Mouse (Mus musculus): ENCODE results near the gene Prkch. TPM values are rescaled to one million over a fixed set of nuclear protein-coding genes. Genes with fewer than 3 reads are reported as not detected.

The Prkch gene
- total and polyA plus RNA-seq, 3 experiments, result 0.33 TPM; not detected in 2

- Histone ChIP-seq H3K4me1 (ENCODE audit: insufficient read depth, low read depth, low read length) (no peaks in the 10 kb centered on the region), H3K9me3 (replicated peaks) (0 out of 2 replicates have a peak, but pooled peaks cover 5% of the 10 kb centered on the region), H3K36me3 (replicated peaks) (no peaks in the 10 kb centered on the region), H3K27me3 (ENCODE audit: insufficient read depth, low read length) (no peaks in the 10 kb centered on the region), H3K4me3 (ENCODE audit: low read depth, low read length) (no peak overlapping the region)
- TF ChIP-seq CTCF (IDR thresholded peaks at IDR 0.05; ENCODE audit: low read depth, low read length) (no peak), GATA2 (IDR thresholded peaks at IDR 0.05; ENCODE audit: borderline replicate concordance, low read depth, low read length) (no peak), POLR2AphosphoS5 (IDR thresholded peaks at IDR 0.05; ENCODE audit: insufficient replicate concordance, low read depth, low read length) (no peak), GATA1 (IDR thresholded peaks at IDR 0.05; ENCODE audit: borderline replicate concordance, low read length) (no peak), TAL1 (conservative IDR thresholded peaks at IDR 0.05; ENCODE audit: low read depth, low read length) (no peak)
- no peak for DNase-seq (ENCODE audit: low spot score)
- ATAC-seq (ENCODE audit: extremely low read depth, insufficient number of reproducible peaks, low FRiP score, poor library complexity, severe bottlenecking), result no peak
Observed at GRCm38 (mm10) chr12:73720466-73720865, 135.9 kb downstream of the Prkch start.

- Histone ChIP-seq H3K9me3 (replicated peaks) (0 out of 2 replicates have a peak, but pooled peaks cover 2% of the 10 kb centered on the region), H3K4me3 (ENCODE audit: low read depth, low read length) (no peak overlapping the region), H3K4me1 (ENCODE audit: insufficient read depth, low read depth, low read length) (no peaks in the 10 kb centered on the region), H3K27me3 (ENCODE audit: insufficient read depth, low read length) (no peaks in the 10 kb centered on the region), H3K36me3 (replicated peaks) (no peaks in the 10 kb centered on the region)
- ATAC-seq (ENCODE audit: extremely low read depth, insufficient number of reproducible peaks, low FRiP score, poor library complexity, severe bottlenecking) (no peak), DNase-seq (ENCODE audit: low spot score) (no peak)
- TF ChIP-seq TAL1 (conservative IDR thresholded peaks at IDR 0.05; ENCODE audit: low read depth, low read length) (no peak), GATA1 (IDR thresholded peaks at IDR 0.05; ENCODE audit: borderline replicate concordance, low read length) (no peak), CTCF (IDR thresholded peaks at IDR 0.05; ENCODE audit: low read depth, low read length) (no peak), GATA2 (IDR thresholded peaks at IDR 0.05; ENCODE audit: borderline replicate concordance, low read depth, low read length) (no peak), POLR2AphosphoS5 (IDR thresholded peaks at IDR 0.05; ENCODE audit: insufficient replicate concordance, low read depth, low read length) (no peak)
Observed at GRCm38 (mm10) chr12:73722060-73722459, 137.5 kb downstream of the Prkch start.

GRCm38 (mm10) chr12:73723067-73723466 lies 138.5 kb downstream of the Prkch start:
- DNase-seq (ENCODE audit: low spot score), result no peak
- TF ChIP-seq GATA2 (IDR thresholded peaks at IDR 0.05; ENCODE audit: borderline replicate concordance, low read depth, low read length) (no peak), CTCF (IDR thresholded peaks at IDR 0.05; ENCODE audit: low read depth, low read length) (no peak), POLR2AphosphoS5 (IDR thresholded peaks at IDR 0.05; ENCODE audit: insufficient replicate concordance, low read depth, low read length) (no peak), GATA1 (IDR thresholded peaks at IDR 0.05; ENCODE audit: borderline replicate concordance, low read length) (no peak), TAL1 (conservative IDR thresholded peaks at IDR 0.05; ENCODE audit: low read depth, low read length) (no peak)
- H3K4me1 ChIP-seq (ENCODE audit: insufficient read depth, low read depth, low read length), result no peaks in the 10 kb centered on the region

GRCm38 (mm10) chr12:73723887-73724286 lies 139.3 kb downstream of the Prkch start:
- no peaks in the 10 kb centered on the region for H3K27me3 ChIP-seq (ENCODE audit: insufficient read depth, low read length)
- no peak for TF ChIP-seq GATA1 (IDR thresholded peaks at IDR 0.05; ENCODE audit: borderline replicate concordance, low read length)
- no peak for TF ChIP-seq TAL1 (conservative IDR thresholded peaks at IDR 0.05; ENCODE audit: low read depth, low read length)
- TF ChIP-seq GATA2 (IDR thresholded peaks at IDR 0.05; ENCODE audit: borderline replicate concordance, low read depth, low read length), result no peak
- no peak for TF ChIP-seq CTCF (IDR thresholded peaks at IDR 0.05; ENCODE audit: low read depth, low read length)
- no peak for TF ChIP-seq POLR2AphosphoS5 (IDR thresholded peaks at IDR 0.05; ENCODE audit: insufficient replicate concordance, low read depth, low read length)
- H3K9me3 ChIP-seq (replicated peaks), result 0 out of 2 replicates have a peak, but pooled peaks cover 4% of the 10 kb centered on the region
- DNase-seq (ENCODE audit: low spot score) (no peak), ATAC-seq (ENCODE audit: extremely low read depth, insufficient number of reproducible peaks, low FRiP score, poor library complexity, severe bottlenecking) (no peak)
- no peak overlapping the region for H3K4me3 ChIP-seq (ENCODE audit: low read depth, low read length)
- H3K4me1 ChIP-seq (ENCODE audit: insufficient read depth, low read depth, low read length), result no peaks in the 10 kb centered on the region
- no peaks in the 10 kb centered on the region for H3K36me3 ChIP-seq (replicated peaks)

More at GRCm38 (mm10) chr12:73723067-73723466, 138.5 kb downstream of the Prkch start:
- no peak for ATAC-seq (ENCODE audit: extremely low read depth, insufficient number of reproducible peaks, low FRiP score, poor library complexity, severe bottlenecking)
- Histone ChIP-seq H3K9me3 (replicated peaks) (0 out of 2 replicates have a peak, but pooled peaks cover 4% of the 10 kb centered on the region), H3K27me3 (ENCODE audit: insufficient read depth, low read length) (no peaks in the 10 kb centered on the region), H3K36me3 (replicated peaks) (no peaks in the 10 kb centered on the region), H3K4me3 (ENCODE audit: low read depth, low read length) (no peak overlapping the region)

DNA sequence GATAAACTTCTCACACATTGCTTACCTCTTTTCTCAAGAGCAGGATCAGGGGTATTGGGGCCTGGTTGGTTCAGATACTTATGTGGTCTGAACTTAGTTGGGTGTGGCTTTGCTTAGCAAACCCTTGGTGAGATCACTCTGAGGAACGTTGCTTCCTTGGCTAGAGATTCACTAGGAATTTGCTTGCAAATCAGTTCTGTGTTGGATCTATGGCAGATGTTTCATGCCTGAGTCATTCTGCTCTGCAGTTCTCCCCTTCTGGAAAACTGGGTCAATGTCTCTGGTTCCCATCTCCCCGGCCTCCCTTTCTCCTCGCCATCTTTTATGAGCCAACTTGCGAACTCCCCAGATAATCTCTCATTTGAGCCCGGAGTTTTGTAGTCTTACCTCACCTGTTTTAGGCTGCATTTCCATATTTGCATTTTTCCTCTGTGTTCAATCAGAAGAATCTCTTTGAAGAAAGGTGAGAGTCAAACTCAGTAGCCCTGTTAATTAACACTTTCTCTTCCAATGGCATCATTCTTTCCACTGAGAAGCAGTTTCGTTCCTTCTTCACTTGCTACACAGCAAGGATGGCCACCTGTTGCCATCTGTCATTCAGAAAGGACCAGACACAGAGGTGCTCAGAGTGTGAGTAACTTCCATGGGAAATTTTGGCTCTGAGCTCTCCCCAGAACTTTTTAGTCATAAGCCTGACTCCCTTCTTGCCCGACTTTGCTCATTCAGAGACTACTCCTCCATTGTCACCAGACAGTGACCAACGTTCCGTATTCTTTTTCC lies 141.4 kb downstream of the Prkch start:
- TF ChIP-seq CTCF (IDR thresholded peaks at IDR 0.05; ENCODE audit: low read depth, low read length) (no peak), POLR2AphosphoS5 (IDR thresholded peaks at IDR 0.05; ENCODE audit: insufficient replicate concordance, low read depth, low read length) (no peak), GATA2 (IDR thresholded peaks at IDR 0.05; ENCODE audit: borderline replicate concordance, low read depth, low read length) (no peak), GATA1 (IDR thresholded peaks at IDR 0.05; ENCODE audit: borderline replicate concordance, low read length) (no peak), TAL1 (conservative IDR thresholded peaks at IDR 0.05; ENCODE audit: low read depth, low read length) (no peak)
- DNase-seq (ENCODE audit: low spot score), result no peak
- no peaks in the 10 kb centered on the region for H3K36me3 ChIP-seq (replicated peaks)
- ATAC-seq (ENCODE audit: extremely low read depth, insufficient number of reproducible peaks, low FRiP score, poor library complexity, severe bottlenecking), result no peak
- 0 out of 2 replicates have a peak, but pooled peaks cover 4% of the 10 kb centered on the region for H3K9me3 ChIP-seq (replicated peaks)
- H3K27me3 ChIP-seq (ENCODE audit: insufficient read depth, low read length), result peaks cover 4% of the 10 kb centered on the region; the same call in 1 of the 2 replicates
- H3K4me1 ChIP-seq (ENCODE audit: insufficient read depth, low read depth, low read length), result no peaks in the 10 kb centered on the region
- H3K4me3 ChIP-seq (ENCODE audit: low read depth, low read length), result no peak overlapping the region

DNA sequence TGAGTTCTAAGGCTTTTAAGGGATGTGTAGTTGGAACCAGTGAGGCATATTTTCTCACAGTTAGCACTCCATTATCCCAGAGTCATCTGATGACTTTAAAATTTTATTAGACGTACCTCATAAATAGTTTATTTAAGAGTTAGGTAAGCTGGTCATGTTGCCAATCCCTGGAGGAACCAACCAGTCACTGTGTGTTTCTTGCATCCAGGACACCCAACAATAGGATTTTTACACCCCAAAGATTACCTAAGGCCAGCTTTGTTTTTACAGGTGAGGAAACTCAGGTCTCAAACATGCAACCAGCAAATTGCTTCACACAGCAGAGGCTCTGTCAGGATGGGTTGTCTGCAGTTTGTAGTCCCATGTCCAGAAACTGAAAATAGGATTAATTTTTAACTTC lies 142.4 kb downstream of the Prkch start:
- Histone ChIP-seq H3K4me3 (ENCODE audit: low read depth, low read length) (no peak overlapping the region), H3K36me3 (replicated peaks) (no peaks in the 10 kb centered on the region), H3K27me3 (ENCODE audit: insufficient read depth, low read length) (peaks cover 4% of the 10 kb centered on the region; the same call in 1 of the 2 replicates), H3K9me3 (replicated peaks) (0 out of 2 replicates have a peak, but pooled peaks cover 4% of the 10 kb centered on the region), H3K4me1 (ENCODE audit: insufficient read depth, low read depth, low read length) (no peaks in the 10 kb centered on the region)
- DNase-seq (ENCODE audit: low spot score) (no peak), ATAC-seq (ENCODE audit: extremely low read depth, insufficient number of reproducible peaks, low FRiP score, poor library complexity, severe bottlenecking) (no peak)
- TF ChIP-seq GATA1 (IDR thresholded peaks at IDR 0.05; ENCODE audit: borderline replicate concordance, low read length) (no peak), POLR2AphosphoS5 (IDR thresholded peaks at IDR 0.05; ENCODE audit: insufficient replicate concordance, low read depth, low read length) (no peak), CTCF (IDR thresholded peaks at IDR 0.05; ENCODE audit: low read depth, low read length) (no peak), GATA2 (IDR thresholded peaks at IDR 0.05; ENCODE audit: borderline replicate concordance, low read depth, low read length) (no peak), TAL1 (conservative IDR thresholded peaks at IDR 0.05; ENCODE audit: low read depth, low read length) (no peak)
